Mouse (Mus musculus) fat pad, adult 2 months (tissue): Measurements from ENCODE around the gene Adamtsl1.

Source experiments
- DNase-seq: peaks from one replicate; pipeline ENCODE4 v3.0.0-alpha.2; 2011; ENCODE audit warnings: low read depth, low spot score; ENCODE audit errors: extremely low read depth

The Adamtsl1 gene

GRCm38 (mm10) chr4:86309178-86309577, 795.2 kb downstream of the Adamtsl1 start:
- peak; percentile 49 for DNase-seq

- DNase-seq, result no peak
These were observed 797.1 kb downstream of the Adamtsl1 start for GRCm38 (mm10) chr4:86310806-86311730.

GRCm38 (mm10) chr4:86312366-86312765, 798.4 kb downstream of the Adamtsl1 start:
- no peak for DNase-seq

GRCm38 (mm10) chr4:86314442-86314841, 800.5 kb downstream of the Adamtsl1 start:
- DNase-seq, result no peak

DNA sequence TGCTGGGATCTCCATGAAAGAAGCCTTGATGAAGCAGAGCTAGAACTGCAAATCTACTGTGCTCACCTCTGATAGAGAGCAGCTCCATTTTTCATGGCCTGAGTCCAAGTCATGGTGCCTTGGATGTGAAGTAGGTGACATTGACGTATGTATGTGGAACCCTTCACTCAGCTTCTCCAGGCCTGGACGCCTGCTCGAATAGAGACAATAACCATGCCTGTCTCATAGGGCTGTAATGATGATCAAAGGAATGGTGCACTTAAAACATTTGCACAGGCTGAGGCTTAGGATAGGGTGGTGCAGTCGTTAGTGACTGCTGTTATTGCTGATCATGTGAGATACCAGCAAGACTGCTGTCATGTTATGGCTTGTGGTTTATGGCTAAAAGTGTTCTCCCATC, 801.1 kb downstream of the Adamtsl1 start:
- DNase-seq, result no peak

DNA sequence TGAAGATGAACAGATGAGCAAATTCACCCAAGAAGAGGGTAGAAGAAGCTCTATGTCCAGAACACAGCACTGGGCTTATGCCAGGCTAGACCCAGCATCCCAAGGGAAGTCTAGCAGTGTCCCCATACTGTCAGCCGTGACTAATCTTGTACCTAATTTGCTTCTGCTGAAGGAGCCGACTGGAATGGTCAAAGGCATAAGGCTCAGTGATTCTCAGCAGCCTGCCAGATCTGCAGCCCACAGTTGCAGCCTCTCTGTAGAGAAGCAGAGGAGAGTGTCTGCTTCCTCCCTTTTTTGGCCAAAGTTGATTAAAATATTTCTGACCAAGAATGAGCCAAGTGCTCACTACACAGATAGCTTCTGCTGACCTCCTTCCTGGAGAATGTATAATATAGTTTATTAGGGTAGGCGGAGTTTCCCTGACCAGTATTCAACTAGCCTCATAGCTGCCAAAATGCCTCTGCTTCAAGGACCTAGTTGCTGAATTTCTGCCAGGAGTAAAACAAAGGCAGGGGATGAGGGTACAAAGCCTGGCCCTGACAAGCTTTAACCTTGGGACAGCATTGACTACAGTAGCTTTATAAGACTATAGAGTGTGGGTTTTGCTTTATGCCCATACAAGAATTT, 804.1 kb downstream of the Adamtsl1 start:
- no peak for DNase-seq

GRCm38 (mm10) chr4:86325411-86325810, 811.4 kb downstream of the Adamtsl1 start:
- no peak for DNase-seq

DNA sequence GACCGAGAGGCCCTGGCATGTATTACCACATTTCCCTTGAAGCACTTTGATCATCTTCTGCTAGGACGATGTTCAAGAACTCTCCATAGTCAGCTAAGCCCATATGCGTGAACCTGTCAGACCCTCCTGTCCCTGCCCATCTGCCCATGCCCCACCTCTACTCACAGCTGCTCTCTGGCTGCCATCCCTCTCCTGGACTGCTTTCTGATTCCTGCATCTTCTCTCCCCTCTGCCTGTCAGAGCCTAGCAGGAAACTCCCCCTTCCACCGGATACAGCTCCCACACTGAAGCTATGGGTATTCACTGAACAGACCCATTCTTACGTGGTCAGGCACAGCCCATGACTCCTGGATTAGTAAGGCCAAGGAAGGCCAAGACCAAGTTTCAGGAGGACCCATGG, 812.0 kb downstream of the Adamtsl1 start:
- DNase-seq, result no peak

GRCm38 (mm10) chr4:86326638-86327037, 812.7 kb downstream of the Adamtsl1 start:
- DNase-seq, result no peak

DNA sequence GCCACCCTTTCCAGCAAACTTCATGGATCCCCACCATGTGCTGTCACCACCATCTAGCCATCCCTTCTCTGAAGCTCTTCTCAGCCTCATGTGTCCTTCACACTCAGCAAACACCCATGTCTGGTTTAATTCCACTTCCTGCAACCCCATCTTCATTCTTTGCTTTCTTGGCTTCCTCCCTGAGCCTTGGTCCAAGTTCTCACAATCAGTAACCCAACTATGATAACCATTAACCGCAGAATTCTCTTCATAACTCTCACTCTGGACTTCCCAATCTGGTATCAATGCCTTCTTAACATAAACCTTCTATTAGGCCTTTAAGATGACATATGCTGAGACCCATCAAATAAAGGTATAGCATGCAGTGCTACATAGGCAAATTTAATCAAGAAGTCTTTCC, 815.5 kb downstream of the Adamtsl1 start:
- no peak for DNase-seq

DNA sequence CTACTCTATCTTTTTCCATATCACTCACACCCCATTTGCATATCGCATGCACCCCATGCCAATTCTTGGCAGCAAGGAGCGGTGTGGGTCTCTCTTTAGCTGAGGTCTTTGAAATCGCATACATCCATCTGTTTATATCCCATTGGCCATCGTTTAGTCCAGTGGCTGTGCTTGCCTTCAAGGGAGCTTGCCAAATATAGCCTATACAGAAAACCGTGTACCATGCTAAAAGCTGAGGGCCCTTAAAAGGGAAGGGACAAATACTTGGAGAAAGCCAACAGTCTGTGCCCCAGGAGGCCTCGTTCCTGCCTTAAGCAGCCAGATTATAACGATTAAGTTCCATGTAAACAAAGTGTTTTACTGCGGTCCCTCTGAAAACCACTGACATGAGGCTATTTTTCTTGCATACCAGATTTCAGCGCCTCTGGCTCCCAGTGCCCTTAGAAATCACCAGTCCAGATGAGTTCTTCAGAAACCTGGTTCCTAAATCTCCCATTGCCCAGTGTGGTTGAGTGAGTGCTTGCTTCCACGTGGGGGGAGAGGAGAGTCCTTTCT, 822.0 kb downstream of the Adamtsl1 start:
- DNase-seq, result no peak

GRCm38 (mm10) chr4:86337216-86337765, 823.3 kb downstream of the Adamtsl1 start:
- no peak for DNase-seq

GRCm38 (mm10) chr4:86349341-86349740, 835.4 kb downstream of the Adamtsl1 start:
- DNase-seq, result no peak

DNA sequence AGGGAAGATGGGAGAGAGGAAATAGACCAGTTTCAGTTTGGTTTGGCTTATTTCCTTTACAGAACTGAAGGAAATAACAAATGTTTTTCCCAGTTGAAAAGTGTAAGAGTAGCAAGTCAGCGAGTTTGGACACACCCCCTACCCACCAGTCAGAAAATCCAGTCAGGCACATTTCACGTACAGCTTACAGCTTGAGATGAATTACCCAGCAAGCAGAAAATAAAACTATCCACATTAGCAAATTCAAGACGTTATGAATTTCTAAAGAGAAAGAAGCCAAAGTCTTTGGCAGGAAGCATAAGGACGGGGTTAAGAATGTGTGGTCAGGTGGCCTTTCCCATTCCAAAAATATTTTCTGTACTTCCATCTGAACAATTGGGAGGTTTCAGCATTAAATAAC, 838.1 kb downstream of the Adamtsl1 start:
- no peak for DNase-seq

DNA sequence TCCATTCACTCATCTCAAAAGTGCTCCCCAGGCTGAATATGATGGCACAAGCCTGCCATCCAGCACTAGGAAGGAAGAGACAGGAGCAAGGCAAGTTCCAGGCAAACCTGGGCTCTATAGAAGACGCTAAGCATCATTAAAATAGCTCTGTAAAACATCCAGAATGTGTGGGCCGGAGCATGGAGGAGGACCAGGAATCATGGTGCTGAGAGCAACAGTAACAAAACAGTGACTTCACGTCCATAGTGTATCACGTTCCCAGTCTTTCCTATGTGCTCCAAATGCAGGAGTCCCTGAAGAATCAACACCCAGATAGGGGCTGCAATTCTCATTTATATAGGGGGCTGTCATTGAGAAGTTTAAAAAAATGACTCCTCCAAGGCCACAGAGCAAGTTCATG, 839.6 kb downstream of the Adamtsl1 start:
- DNase-seq, result no peak

DNA sequence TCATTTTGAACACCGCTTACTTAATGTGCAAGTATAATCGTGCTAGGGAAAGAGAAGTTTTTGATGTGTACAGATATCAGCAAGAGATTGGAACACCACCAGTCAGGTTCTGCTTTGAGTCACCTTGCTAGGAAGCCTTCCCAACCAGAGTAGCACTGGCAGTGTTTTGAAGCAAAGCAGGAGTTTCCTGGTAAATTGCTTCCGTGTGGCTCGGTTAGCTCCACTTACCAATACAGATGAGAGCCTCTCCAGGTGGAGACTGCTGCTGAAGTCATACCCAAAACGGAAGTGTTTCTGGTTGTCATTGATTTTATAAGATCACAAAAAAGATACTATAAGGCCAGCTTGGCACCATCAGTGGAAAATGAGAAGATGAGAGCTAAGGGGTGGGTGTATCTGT, 845.4 kb downstream of the Adamtsl1 start:
- DNase-seq, result no peak

GRCm38 (mm10) chr4:86369055-86369454, 855.1 kb downstream of the Adamtsl1 start:
- DNase-seq, result no peak

DNA sequence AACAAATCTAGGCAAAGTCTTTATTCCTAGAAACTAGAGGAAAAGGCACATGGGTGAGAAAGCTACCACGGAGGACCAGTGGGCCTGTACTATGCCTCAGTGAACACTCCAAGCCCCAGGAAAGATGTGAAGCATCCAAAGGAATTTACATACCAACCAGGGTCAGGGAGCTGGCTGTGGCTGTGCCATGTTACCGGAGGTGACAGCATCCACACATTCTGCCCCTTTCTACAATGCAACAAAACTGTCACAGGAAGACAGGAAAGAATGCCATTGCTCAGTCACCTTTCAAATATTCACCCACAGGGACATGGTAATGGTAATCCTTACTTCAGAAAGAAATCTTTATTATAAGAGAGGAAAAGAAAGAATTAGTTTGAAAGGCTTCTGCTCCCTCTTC, 859.2 kb downstream of the Adamtsl1 start:
- no peak for DNase-seq

DNA sequence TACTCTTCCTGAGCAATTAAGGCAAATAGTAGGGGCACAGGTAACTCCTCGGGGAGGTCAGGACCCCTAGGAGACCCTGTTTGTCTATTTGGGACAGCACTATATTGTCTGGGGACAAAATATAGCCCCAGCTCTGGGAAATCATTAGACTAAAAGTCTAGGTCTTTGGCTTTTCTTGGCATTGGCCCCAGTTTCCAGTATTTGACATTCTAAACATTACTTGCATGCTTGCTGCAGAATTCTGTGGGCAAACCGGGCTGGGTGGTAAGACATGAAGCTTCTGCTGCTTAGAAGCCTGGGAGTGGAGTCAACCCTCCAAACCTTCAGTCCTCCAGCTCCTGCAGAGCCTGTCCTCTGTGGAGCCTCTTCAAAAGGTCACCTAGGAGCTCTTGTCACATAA, 869.2 kb downstream of the Adamtsl1 start:
- no peak for DNase-seq

DNA sequence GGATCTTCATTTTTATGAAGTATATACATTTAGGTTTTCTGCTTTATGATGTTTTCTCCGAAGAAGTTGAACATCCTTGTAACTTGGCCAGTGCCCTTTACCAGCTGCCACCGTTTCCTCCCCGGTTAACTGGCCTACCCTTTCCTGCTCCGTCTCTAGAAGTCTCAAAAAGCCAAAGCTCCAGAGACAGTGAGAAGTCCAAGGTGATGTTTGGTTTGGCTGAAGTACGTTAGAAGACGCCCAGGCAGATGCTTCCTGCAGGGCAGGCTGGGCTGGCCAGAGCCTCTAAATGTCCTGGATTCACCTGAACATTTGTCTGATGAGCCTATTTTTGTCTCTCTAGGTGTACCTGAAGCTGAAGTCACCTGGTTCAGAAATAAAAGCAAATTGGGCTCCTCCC, 871.1 kb downstream of the Adamtsl1 start:
- no peak for DNase-seq

DNA sequence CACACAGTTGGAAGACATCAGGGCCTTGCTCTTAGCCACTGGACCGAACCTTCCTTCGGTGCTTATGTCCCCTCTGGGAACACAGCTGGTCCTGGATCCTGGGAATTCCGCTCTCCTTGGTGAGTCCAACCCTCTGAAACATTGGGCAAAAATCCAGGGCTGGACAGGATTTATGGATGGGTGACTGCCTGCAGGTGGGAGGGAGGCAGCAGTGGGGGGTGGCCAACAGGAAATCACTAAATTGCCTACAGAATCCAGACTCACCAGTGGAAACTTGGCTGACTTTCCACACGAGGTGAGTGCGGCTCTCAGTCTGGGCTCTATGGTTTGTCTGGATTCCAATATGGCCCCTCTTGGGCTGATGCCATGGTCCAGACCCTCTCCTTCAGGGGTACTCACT, 874.5 kb downstream of the Adamtsl1 start:
- DNase-seq, result no peak

GRCm38 (mm10) chr4:86391176-86391575, 877.2 kb downstream of the Adamtsl1 start:
- no peak for DNase-seq
